Mouse (Mus musculus) stomach, postnatal 0 days (tissue): ENCODE data around the gene Jph3. TPM values are rescaled to one million over a fixed set of nuclear protein-coding genes. Genes with fewer than 3 reads are reported as not detected.

Experiments
- ATAC-seq: fragments of 200-750 bp; cut with Nextera tagmentation; 2 replicates; pipeline ENCODE4 v1.8.0; 2017; ENCODE audit not compliant: low FRiP score, low TSS enrichment
- DNase-seq: peaks from one replicate; pipeline ENCODE4 v3.0.0-alpha.2; 2016; ENCODE audit warnings: low spot score
- H3K27ac ChIP-seq: fragments of 300-500 bp; sonication (generic); replicated peaks from 2 replicates; pipeline ENCODE4 v1.5.1; 2014; ENCODE audit warnings: mild to moderate bottlenecking, control low read depth
- H3K27me3 ChIP-seq: fragments of 300-500 bp; sonication (generic); 2 replicates; pipeline ENCODE4 v1.6.1; 2014; ENCODE audit warnings: low read length; ENCODE audit not compliant: control insufficient read depth, insufficient read depth
- H3K36me3 ChIP-seq: fragments of 300-500 bp; sonication (generic); 2 replicates; pipeline ENCODE4 v1.6.1; 2014; ENCODE audit warnings: low read length, mixed read lengths; ENCODE audit not compliant: control insufficient read depth, insufficient read depth
- H3K4me1 ChIP-seq: fragments of 300-500 bp; sonication (generic); replicated peaks from 2 replicates; pipeline ENCODE4 v1.6.1; 2014; ENCODE audit warnings: antibody characterized with exemption; ENCODE audit not compliant: control insufficient read depth, insufficient read depth
- H3K4me2 ChIP-seq: fragments of 300-500 bp; sonication (generic); replicated peaks from 2 replicates; pipeline ENCODE4 v1.6.1; 2014; ENCODE audit warnings: low read depth, mild to moderate bottlenecking, control low read depth, moderate library complexity
- H3K4me3 ChIP-seq: fragments of 300-500 bp; sonication (generic); 2 replicates; pipeline ENCODE4 v1.5.1; 2014; ENCODE audit warnings: low read depth, low read length, control low read depth
- H3K9ac ChIP-seq: fragments of 300-500 bp; sonication (generic); 2 replicates; pipeline ENCODE4 v1.6.1; 2014; ENCODE audit warnings: mild to moderate bottlenecking, low read length, control low read depth, mixed read lengths
- H3K9me3 ChIP-seq: fragments of 300-500 bp; sonication (generic); 2 replicates; pipeline ENCODE4 v1.6.1; 2016; ENCODE audit warnings: low read length; ENCODE audit not compliant: control insufficient read depth
- CTCF ChIP-seq: IDR thresholded peaks from 2 replicates; pipeline ENCODE4 v1.5.1; 2016; ENCODE audit warnings: antibody characterized with exemption, low read depth, mild to moderate bottlenecking, moderate library complexity
- EP300 ChIP-seq: optimal IDR thresholded peaks from 2 replicates; pipeline ENCODE3; 2016; ENCODE audit warnings: antibody characterized with exemption
- WGBS: fragments of 180-500 bp; shearing (Covaris S2); extraction: QIAGEN DNeasy Blood & Tissue Kit; methylation state at CpG from one replicate; pipeline ENCODE4 v1.1.7; 2014; 5-methylcytosine and 5-hydroxymethylcytosine counted together
- polyA plus RNA-seq: library from polyadenylated mRNA; unstranded; fragments of >200 nt; fragmentation: Nextera tagmentation; extraction: Ambion mirVana; gene quantifications from 2 replicates; pipeline ENCODE4 v1.2.1, GENCODE M21; 2015

Gene Jph3
- polyA plus RNA-seq, 1 experiment from 2014 or later: 1.7 TPM

DNA sequence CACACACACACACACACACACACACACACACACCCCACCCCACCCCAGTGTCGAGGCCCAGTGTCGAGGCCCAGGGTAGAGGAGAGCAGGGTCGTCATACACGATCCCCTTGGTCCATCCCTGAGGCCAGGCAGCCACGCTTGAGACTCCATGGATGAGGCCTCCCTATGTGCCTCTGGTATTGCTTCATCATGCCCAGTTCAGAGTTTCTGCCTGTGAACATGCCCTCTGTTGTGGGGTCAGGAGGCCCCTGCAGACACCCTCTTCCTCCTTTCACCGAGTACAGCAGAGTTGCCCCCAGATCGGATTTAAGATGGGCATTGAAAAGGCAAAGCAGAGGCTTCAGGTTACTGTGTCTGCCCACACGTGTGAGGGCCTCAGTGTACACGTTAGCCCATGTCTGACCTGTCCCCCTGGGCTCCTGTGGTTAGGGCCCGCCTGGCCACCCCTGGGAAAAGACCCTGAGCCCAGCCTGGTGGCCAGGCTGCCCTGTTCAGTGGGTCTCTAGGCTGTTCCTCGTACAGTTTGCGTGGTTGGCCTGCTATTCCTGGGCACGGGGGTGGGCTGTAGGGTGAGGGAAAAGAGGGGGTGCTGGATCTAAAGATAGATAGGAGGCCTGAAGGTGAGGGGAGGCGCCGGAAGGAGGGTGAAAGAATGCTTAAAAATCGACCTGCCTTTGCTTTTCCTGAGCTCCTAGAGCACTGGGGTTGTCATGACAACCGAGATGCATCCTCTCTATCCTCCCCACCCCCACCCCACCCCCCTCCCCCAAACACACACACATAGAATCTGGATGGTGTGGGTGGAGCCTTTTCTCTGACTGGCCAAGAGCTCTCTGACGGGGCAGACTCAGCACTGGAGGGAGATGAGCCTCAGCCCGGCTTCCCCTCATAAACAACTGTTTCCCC, 41.7 kb downstream of the Jph3 start:
- ATAC-seq: no peak
- no peaks in the 10 kb centered on the region for H3K27me3 ChIP-seq
- no peaks in the 10 kb centered on the region for H3K4me1 ChIP-seq
- 32% methylated on average over 19 of the region's 19 CpGs for WGBS
- DNase-seq: no peak
- no peak overlapping the region for H3K27ac ChIP-seq
- H3K9me3 ChIP-seq: no peaks in the 10 kb centered on the region
- no peak overlapping the region for H3K4me3 ChIP-seq
- H3K9ac ChIP-seq: no peak overlapping the region
- H3K4me2 ChIP-seq: no peak overlapping the region
- no peaks in the 10 kb centered on the region for H3K36me3 ChIP-seq
- TF ChIP-seq EP300 (no peak), CTCF (no peak)

DNA sequence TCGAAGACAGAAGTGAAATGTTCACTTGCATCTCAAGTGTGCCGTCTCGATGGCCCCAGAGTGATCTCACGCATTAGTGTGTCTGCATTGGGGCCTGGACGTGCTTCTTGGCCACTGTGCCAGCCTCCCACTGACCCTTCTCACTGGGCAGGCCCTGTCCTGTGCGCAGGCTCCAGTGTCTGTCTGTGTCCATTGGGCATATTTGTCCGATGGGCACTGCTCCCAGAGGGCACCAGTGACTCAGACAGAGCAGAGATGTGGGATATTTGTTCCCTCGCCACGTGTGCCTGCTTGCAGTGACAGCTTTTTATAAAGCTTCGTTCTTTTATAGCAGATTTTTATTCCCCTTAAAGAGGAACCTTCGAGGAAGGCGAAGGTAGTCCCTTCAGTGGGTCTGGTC, 44.5 kb downstream of the Jph3 start:
- TF ChIP-seq CTCF (no peak), EP300 (no peak)
- H3K9me3 ChIP-seq: no peaks in the 10 kb centered on the region
- H3K4me3 ChIP-seq: no peak overlapping the region
- no peak overlapping the region for H3K4me2 ChIP-seq
- H3K27me3 ChIP-seq: no peaks in the 10 kb centered on the region
- H3K36me3 ChIP-seq: no peaks in the 10 kb centered on the region
- H3K27ac ChIP-seq: no peak overlapping the region
- DNase-seq (no peak), ATAC-seq (no peak)
- no peaks in the 10 kb centered on the region for H3K4me1 ChIP-seq
- H3K9ac ChIP-seq: no peak overlapping the region
- 89% methylated on average over 12 of the region's 12 CpGs for WGBS

DNA sequence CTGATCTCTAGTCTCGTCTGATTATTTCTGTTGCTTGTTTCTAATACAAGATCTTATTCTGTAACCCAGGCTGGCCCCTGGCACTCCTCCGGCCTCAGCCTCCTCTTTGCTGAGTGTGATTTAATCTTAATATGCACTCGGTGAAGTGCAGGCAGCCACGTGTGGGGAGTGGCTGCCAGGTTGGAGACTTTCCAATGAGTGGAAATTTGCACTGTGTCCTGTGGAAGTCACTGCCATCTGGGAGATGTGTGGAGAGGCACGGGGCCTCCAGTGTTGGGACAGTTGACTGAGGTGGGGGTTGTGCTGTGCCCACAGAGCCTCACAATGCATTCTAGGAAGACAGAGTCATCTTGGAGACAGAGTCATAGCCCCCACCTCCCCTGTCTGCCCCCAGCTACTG, 53.1 kb downstream of the Jph3 start:
- Histone ChIP-seq H3K27ac (no peak overlapping the region), H3K4me1 (no peaks in the 10 kb centered on the region), H3K9ac (no peak overlapping the region), H3K4me3 (no peak overlapping the region), H3K36me3 (no peaks in the 10 kb centered on the region), H3K27me3 (no peaks in the 10 kb centered on the region), H3K9me3 (no peaks in the 10 kb centered on the region), H3K4me2 (no peak overlapping the region)
- DNase-seq (no peak), ATAC-seq (no peak)
- no peak for TF ChIP-seq CTCF
- no peak for TF ChIP-seq EP300
- 46% methylated on average over 5 of the region's 5 CpGs for WGBS

DNA sequence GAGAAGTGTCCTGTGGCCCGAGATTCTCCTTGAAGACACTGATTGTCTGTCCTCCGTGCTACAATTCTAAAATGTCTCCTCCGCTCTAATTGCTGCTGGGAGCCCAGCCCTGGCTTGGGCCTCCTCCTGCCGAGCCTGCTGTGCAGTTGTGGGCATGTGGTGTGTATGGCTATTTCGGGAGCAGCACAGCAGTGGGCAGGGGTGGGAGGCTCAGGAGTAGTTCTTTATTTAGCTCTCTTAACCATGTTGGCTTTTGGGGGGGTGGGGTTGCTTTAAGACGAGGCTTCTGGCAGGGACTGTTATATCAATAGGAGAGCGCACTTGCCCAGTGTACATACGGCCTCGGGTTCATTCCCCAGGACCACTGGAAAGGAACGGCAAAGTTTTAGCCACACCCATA, 57.1 kb downstream of the Jph3 start:
- Histone ChIP-seq H3K27me3 (no peaks in the 10 kb centered on the region), H3K36me3 (no peaks in the 10 kb centered on the region), H3K27ac (no peak overlapping the region), H3K4me1 (no peaks in the 10 kb centered on the region), H3K9me3 (no peaks in the 10 kb centered on the region), H3K9ac (no peak overlapping the region), H3K4me3 (no peak overlapping the region), H3K4me2 (no peak overlapping the region)
- no peak for ATAC-seq
- TF ChIP-seq EP300: no peak
- no peak for TF ChIP-seq CTCF
- no peak for DNase-seq
- WGBS: 36% methylated on average over 10 of the region's 10 CpGs

DNA sequence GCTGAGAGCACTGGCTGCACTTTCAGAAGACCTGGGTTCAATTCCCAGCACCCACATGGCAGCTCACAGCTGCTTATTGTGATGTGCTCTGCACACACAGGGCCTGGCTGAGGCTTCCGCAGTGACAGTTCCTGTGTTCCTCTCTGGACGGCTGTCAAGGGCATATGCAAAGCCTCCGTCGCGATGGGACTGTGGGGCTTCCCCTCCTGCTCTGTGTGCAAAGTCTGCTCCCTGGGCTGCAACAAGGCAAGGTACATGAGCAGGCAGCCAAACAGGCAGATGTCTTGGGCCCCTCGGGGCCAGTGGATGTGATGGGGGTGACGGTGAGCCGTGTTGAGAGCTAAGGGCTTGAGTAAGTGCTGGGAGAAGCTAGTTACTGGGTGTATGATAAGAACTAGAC, 59.4 kb downstream of the Jph3 start:
- no peak overlapping the region for H3K4me2 ChIP-seq
- no peaks in the 10 kb centered on the region for H3K4me1 ChIP-seq
- no peaks in the 10 kb centered on the region for H3K36me3 ChIP-seq
- no peak for DNase-seq
- no peaks in the 10 kb centered on the region for H3K9me3 ChIP-seq
- no peak overlapping the region for H3K4me3 ChIP-seq
- H3K27me3 ChIP-seq: no peaks in the 10 kb centered on the region
- ATAC-seq: no peak
- H3K27ac ChIP-seq: no peak overlapping the region
- 78% methylated on average over 8 of the region's 8 CpGs for WGBS
- H3K9ac ChIP-seq: no peak overlapping the region
- no peak for TF ChIP-seq CTCF
- TF ChIP-seq EP300: no peak

DNA sequence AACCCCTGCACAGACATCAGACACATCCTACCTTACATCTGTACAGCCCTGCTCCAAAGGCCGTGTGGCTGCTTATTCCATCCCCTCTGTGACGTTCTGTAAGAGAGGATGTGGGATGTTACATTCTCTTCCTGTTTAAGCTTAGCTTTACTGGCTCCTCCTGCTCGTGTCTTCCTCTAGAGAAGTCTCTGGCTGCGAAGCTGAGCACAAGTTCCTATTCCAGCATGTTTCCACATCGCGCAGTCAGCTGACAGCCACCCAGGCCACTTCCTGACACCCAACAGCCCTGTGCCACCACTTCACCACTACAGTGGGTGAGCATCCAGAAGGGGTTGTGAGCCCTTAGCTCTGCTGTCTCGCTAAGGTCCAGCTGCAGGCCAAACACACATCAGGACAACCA, 62.7 kb downstream of the Jph3 start:
- H3K4me3 ChIP-seq: no peak overlapping the region
- TF ChIP-seq CTCF: no peak
- TF ChIP-seq EP300: no peak
- no peaks in the 10 kb centered on the region for H3K4me1 ChIP-seq
- ATAC-seq: no peak
- no peak for DNase-seq
- no peak overlapping the region for H3K9ac ChIP-seq
- H3K27ac ChIP-seq: no peak overlapping the region
- H3K27me3 ChIP-seq: no peaks in the 10 kb centered on the region
- no peaks in the 10 kb centered on the region for H3K9me3 ChIP-seq
- H3K4me2 ChIP-seq: no peak overlapping the region
- WGBS: 67% methylated on average over 7 of the region's 7 CpGs
- no peaks in the 10 kb centered on the region; the same call in 1 of the 2 replicates for H3K36me3 ChIP-seq
